Mouse (Mus musculus) E14TG2a.4 (cell line): ENCODE measurements around the gene Gtsf1.
"Not testable (repeated sequence)": the region's sequence is repeated elsewhere in the genome, so short reads cannot be mapped to it uniquely, and the experiment has no call there.

ENCODE experiments used
- H3K27me3 ChIP-seq: 2 replicates; pipeline ENCODE4 v1.6.1; 2014; ENCODE audit warnings: low read length, control low read depth; ENCODE audit not compliant: insufficient read depth
- H3K36me3 ChIP-seq: 2 replicates; pipeline ENCODE4 v1.6.1; 2014; ENCODE audit warnings: low read length, control low read depth; ENCODE audit not compliant: insufficient read depth
- H3K4me1 ChIP-seq: replicated peaks from 2 replicates; pipeline ENCODE4 v1.6.1; 2014; ENCODE audit warnings: low read depth, low read length, control low read depth
- H3K4me3 ChIP-seq: replicated peaks from 2 replicates; pipeline ENCODE4 v1.5.1; 2014; ENCODE audit warnings: mild to moderate bottlenecking, low read length
- H3K9me3 ChIP-seq: 2 replicates; pipeline ENCODE4 v1.6.1; 2014; ENCODE audit warnings: low read length, control low read depth
- CTCF ChIP-seq: conservative IDR thresholded peaks from 2 replicates; pipeline ENCODE4 v1.5.1; 2014; ENCODE audit warnings: low read length
- NANOG ChIP-seq: IDR thresholded peaks from 2 replicates; pipeline ENCODE4 v1.6.1; 2014; ENCODE audit warnings: borderline replicate concordance, low read length, mixed read lengths
- POU5F1 ChIP-seq: IDR thresholded peaks from 2 replicates; pipeline ENCODE4 v1.6.1; 2014; ENCODE audit warnings: low read length, borderline replicate concordance

Gene Gtsf1

GRCm38 (mm10) chr15:103453551-103454218, 23.4 kb upstream of the Gtsf1 start, which contains the start of gene Nckap1l:
Gene Nckap1l (plus strand): TSS chr15:103453794.
- Histone ChIP-seq H3K4me3 (no peak within 1 kb of the TSS), H3K36me3 (no peaks in the 10 kb centered on the region), H3K27me3 (no peaks in the 10 kb centered on the region), H3K9me3 (no peaks in the 10 kb centered on the region), H3K4me1 (no peaks in the 10 kb centered on the region)
- TF ChIP-seq CTCF, result no peak
- no peak for TF ChIP-seq NANOG
- no peak for TF ChIP-seq POU5F1

- H3K27me3 ChIP-seq, result no peaks in the 10 kb centered on the region
- H3K9me3 ChIP-seq, result no peaks in the 10 kb centered on the region
- H3K36me3 ChIP-seq, result no peaks in the 10 kb centered on the region
- H3K4me1 ChIP-seq, result no peaks in the 10 kb centered on the region
- no peak within 1 kb of the TSS for H3K4me3 ChIP-seq
- TF ChIP-seq POU5F1 (no peak), CTCF (no peak), NANOG (no peak)
Measured at GRCm38 (mm10) chr15:103448369-103448768, 18.1 kb upstream of the Gtsf1 start, which contains the start of gene Gtsf2. Gene Gtsf2 (minus strand): TSS chr15:103448469.

GRCm38 (mm10) chr15:103445966-103446365, 15.7 kb upstream of the Gtsf1 start:
- not testable (repeated sequence) for H3K27me3 ChIP-seq, H3K9me3 ChIP-seq, H3K36me3 ChIP-seq, H3K4me3 ChIP-seq, H3K4me1 ChIP-seq

- Histone ChIP-seq H3K36me3 (no peaks in the 10 kb centered on the region), H3K4me1 (peaks cover 8% of the 10 kb centered on the region), H3K4me3 (no peak overlapping the region), H3K9me3 (no peaks in the 10 kb centered on the region), H3K27me3 (no peaks in the 10 kb centered on the region)
- TF ChIP-seq CTCF, result no peak
- TF ChIP-seq POU5F1, result no peak
Measured at GRCm38 (mm10) chr15:103427017-103427416, 3.3 kb downstream of the Gtsf1 start.

- H3K4me3 ChIP-seq, H3K27me3 ChIP-seq, H3K9me3 ChIP-seq, H3K36me3 ChIP-seq: not testable (repeated sequence)
- H3K4me1 ChIP-seq, result peaks cover 20% of the 10 kb centered on the region
Measured at GRCm38 (mm10) chr15:103405586-103405985, 24.7 kb downstream of the Gtsf1 start.

GRCm38 (mm10) chr15:103401361-103401760, 28.9 kb downstream of the Gtsf1 start:
- Histone ChIP-seq H3K4me1 (peaks cover 13% of the 10 kb centered on the region; the same call in 1 of the 2 replicates), H3K36me3 (no peaks in the 10 kb centered on the region), H3K4me3 (no peak overlapping the region), H3K27me3 (no peaks in the 10 kb centered on the region), H3K9me3 (no peaks in the 10 kb centered on the region)
- TF ChIP-seq CTCF (no peak), POU5F1 (no peak), NANOG (no peak)

- H3K9me3 ChIP-seq, result no peaks in the 10 kb centered on the region
- TF ChIP-seq POU5F1 (no peak), CTCF (no peak), NANOG (no peak)
- H3K27me3 ChIP-seq, result no peaks in the 10 kb centered on the region
- no peaks in the 10 kb centered on the region for H3K4me1 ChIP-seq
- H3K4me3 ChIP-seq, result no peak overlapping the region
- H3K36me3 ChIP-seq, result no peaks in the 10 kb centered on the region
Measured at GRCm38 (mm10) chr15:103393577-103393976, 36.7 kb downstream of the Gtsf1 start.

- Histone ChIP-seq H3K4me1 (peaks cover 10% of the 10 kb centered on the region), H3K9me3 (no peaks in the 10 kb centered on the region), H3K27me3 (no peaks in the 10 kb centered on the region), H3K4me3 (no peak overlapping the region), H3K36me3 (no peaks in the 10 kb centered on the region)
- TF ChIP-seq NANOG, result no peak
- TF ChIP-seq CTCF, result peak; percentile 21; the same call in 1 of the 2 replicates
Measured at GRCm38 (mm10) chr15:103388556-103389145, 41.6 kb downstream of the Gtsf1 start.

- Histone ChIP-seq H3K36me3 (no peaks in the 10 kb centered on the region), H3K27me3 (no peaks in the 10 kb centered on the region), H3K4me3 (no peak overlapping the region), H3K4me1 (peaks cover 29% of the 10 kb centered on the region), H3K9me3 (no peaks in the 10 kb centered on the region)
- no peak for TF ChIP-seq NANOG
- no peak for TF ChIP-seq POU5F1
- TF ChIP-seq CTCF, result no peak
Measured at GRCm38 (mm10) chr15:103383771-103384488, 46.3 kb downstream of the Gtsf1 start.
